Mouse (Mus musculus) thymus, adult 2 months (tissue): Measurements from ENCODE around the gene Med15.

Source experiments
- CTCF ChIP-seq: fragments of 200-500 bp; IDR thresholded peaks from 2 replicates; pipeline ENCODE4 v1.5.1; 2012; ENCODE audit warnings: mild to moderate bottlenecking, control low read depth, low read length, moderate library complexity, borderline replicate concordance; ENCODE audit not compliant: control insufficient read depth, poor library complexity, insufficient read depth; ENCODE audit errors: extremely low read depth
- POLR2A ChIP-seq: fragments of 200-500 bp; IDR thresholded peaks from 2 replicates; pipeline ENCODE4 v1.6.1; 2012; ENCODE audit warnings: mild to moderate bottlenecking, low read length, control low read depth, moderate library complexity; ENCODE audit not compliant: control insufficient read depth, poor library complexity, insufficient read depth; ENCODE audit errors: extremely low read depth

GRCm38 (mm10) chr16:17649925-17650605 is 82.6 kb downstream of the Med15 start:
- TF ChIP-seq CTCF (no peak), POLR2A (no peak)
